Mouse (Mus musculus) lung, adult 2 months (tissue): Measurements from ENCODE around the gene Ube2z. TPM values are rescaled to one million over a fixed set of nuclear protein-coding genes. Genes with fewer than 3 reads are reported as not detected.

ENCODE experiments used
- DNase-seq: peaks from one replicate; pipeline ENCODE4 v3.0.0; 2022
- H3K4me1 ChIP-seq: fragments of 200-500 bp; 2 replicates; pipeline ENCODE4 v1.6.1; 2011; ENCODE audit warnings: low read length; ENCODE audit not compliant: control insufficient read depth, insufficient read depth
- H3K4me3 ChIP-seq: fragments of 200-500 bp; replicated peaks from 2 replicates; pipeline ENCODE3; 2011; ENCODE audit warnings: low read depth, mild to moderate bottlenecking, control low read depth, low read length; ENCODE audit errors: extremely low read depth
- CTCF ChIP-seq: fragments of 200-500 bp; IDR thresholded peaks from 2 replicates; pipeline ENCODE4 v1.5.1; 2011; ENCODE audit warnings: mild to moderate bottlenecking, low read length, control low read depth; ENCODE audit not compliant: insufficient read depth
- POLR2A ChIP-seq: fragments of 200-500 bp; IDR thresholded peaks from 2 replicates; pipeline ENCODE4 v1.6.1; 2011; ENCODE audit warnings: low read depth, mild to moderate bottlenecking, control low read depth, low read length, borderline replicate concordance; ENCODE audit errors: extremely low read depth
- WGBS: fragments of 180-500 bp; shearing (Covaris S2); methylation state at CpG from one replicate; pipeline ENCODE4 v1.1.7; 2018; 5-methylcytosine and 5-hydroxymethylcytosine counted together
- polyA plus RNA-seq: library from polyadenylated mRNA; depleted of rRNA; stranded (reverse); fragments of >200 nt; gene quantifications from 2 replicates; pipeline ENCODE4 v1.2.3, GENCODE M21; 2012

Ube2z gene
- polyA plus RNA-seq, 1 experiment = 38.1 TPM

GRCm38 (mm10) chr11:96080736-96081135 is 15.5 kb upstream of the Ube2z start:
- Histone ChIP-seq H3K4me1 (peaks cover 2% of the 10 kb centered on the region; the same call in 1 of the 2 replicates), H3K4me3 (no peak overlapping the region)
- WGBS = 63% methylated on average over 5 of the region's 5 CpGs
- TF ChIP-seq CTCF (no peak), POLR2A (no peak)
- DNase-seq = no peak

- WGBS = 57% methylated on average over 13 of the region's 13 CpGs
- TF ChIP-seq CTCF = no peak
- no peak for TF ChIP-seq POLR2A
- Histone ChIP-seq H3K4me1 (peaks cover 6% of the 10 kb centered on the region; the same call in 1 of the 2 replicates), H3K4me3 (peak overlapping the region; percentile 59)
- DNase-seq = no peak
Measured at GRCm38 (mm10) chr11:96076221-96077105, 11.3 kb upstream of the Ube2z start.

GRCm38 (mm10) chr11:96075509-96076220 is 10.5 kb upstream of the Ube2z start, which contains the start of gene Atp5g1:
Gene Atp5g1 (minus strand): TSS chr11:96075670.
- Histone ChIP-seq H3K4me3 (peak within 1 kb of the TSS; percentile 89), H3K4me1 (peaks cover 6% of the 10 kb centered on the region; the same call in 1 of the 2 replicates)
- under 1% methylated on average over 37 of the region's 37 CpGs for WGBS
- TF ChIP-seq CTCF (no peak), POLR2A (peak; percentile 93; the same call in 1 of the 2 replicates)
- DNase-seq = peak; percentile 99

- DNase-seq = no peak
Measured at GRCm38 (mm10) chr11:96075177-96075508, 10.0 kb upstream of the Ube2z start.

GRCm38 (mm10) chr11:96074351-96075176 is 9.4 kb upstream of the Ube2z start:
- DNase-seq = no peak
- Histone ChIP-seq H3K4me3 (peak overlapping the region; percentile 89), H3K4me1 (peaks cover 6% of the 10 kb centered on the region; the same call in 1 of the 2 replicates)
- 12% methylated on average over 17 of the region's 17 CpGs for WGBS
- no peak for TF ChIP-seq POLR2A
- TF ChIP-seq CTCF = no peak

More at GRCm38 (mm10) chr11:96075177-96075508, 10.0 kb upstream of the Ube2z start:
- TF ChIP-seq POLR2A = no peak
- WGBS = under 1% methylated on average over 15 of the region's 15 CpGs
- Histone ChIP-seq H3K4me3 (peak overlapping the region; percentile 89), H3K4me1 (peaks cover 6% of the 10 kb centered on the region; the same call in 1 of the 2 replicates)

GRCm38 (mm10) chr11:96073295-96073993 is 8.3 kb upstream of the Ube2z start:
- Histone ChIP-seq H3K4me1 (peaks cover 6% of the 10 kb centered on the region; the same call in 1 of the 2 replicates), H3K4me3 (no peak overlapping the region)
- DNase-seq = no peak
- TF ChIP-seq CTCF (no peak), POLR2A (no peak)
- 75% methylated on average over 9 of the region's 9 CpGs for WGBS

GRCm38 (mm10) chr11:96071013-96071412 is 5.8 kb upstream of the Ube2z start:
- TF ChIP-seq POLR2A (no peak), CTCF (no peak)
- WGBS = 90% methylated on average over 1 of the region's 1 CpGs
- no peak for DNase-seq
- H3K4me3 ChIP-seq = no peak overlapping the region
- peaks cover 4% of the 10 kb centered on the region; the same call in 1 of the 2 replicates for H3K4me1 ChIP-seq

- DNase-seq = no peak
- H3K4me1 ChIP-seq = peaks cover 4% of the 10 kb centered on the region; the same call in 1 of the 2 replicates
- TF ChIP-seq POLR2A (no peak), CTCF (no peak)
- 93% methylated on average over 7 of the region's 7 CpGs for WGBS
- H3K4me3 ChIP-seq = no peak overlapping the region
Measured at GRCm38 (mm10) chr11:96070353-96070752, 5.2 kb upstream of the Ube2z start.
